Comparison of ENCODE assay signal across 9 mouse cellular contexts in genomic region chr2:114784191-114784590, GRCm38 (mm10).
DNase-seq lines count a peak whose midpoint lies in the region; ATAC-seq and TF ChIP-seq lines count a peak whose summit lies in the region.
"Had no signal": no experiment of that assay in that cellular context is flagged by ENCODE, and none has a peak within 500 bp of the region (broad histone marks: within the 10 kb centered on the region; RNA-seq: fewer than 3 reads in every experiment).

No protein-coding gene starts in this region.

- 0 out of 2 replicates have a peak, but pooled peaks have one; percentile 39 for ATAC-seq in heart, embryonic 12.5 days (ENCODE audit: insufficient number of reproducible peaks, low FRiP score)
- peak; percentile 87 for ATAC-seq in hindbrain, embryonic 16.5 days
- no peak for ATAC-seq in CD4-positive, CD25-positive, alpha-beta regulatory T cell, adult 4 months

- H3K4me2 ChIP-seq in heart, embryonic 12.5 days, result no peak overlapping the region
- H3K4me2 ChIP-seq in hindbrain, embryonic 16.5 days (ENCODE audit: low read length), result no peak overlapping the region

- H3K4me3 ChIP-seq in heart, embryonic 12.5 days, result no peak overlapping the region
- no peak overlapping the region for H3K4me3 ChIP-seq in heart, adult 2 months
- H3K4me3 ChIP-seq in hindbrain, embryonic 16.5 days (ENCODE audit: low read length), result no peak overlapping the region

- no peak overlapping the region for H3K9ac ChIP-seq in heart, embryonic 12.5 days
- H3K9ac ChIP-seq in heart, adult 2 months (ENCODE audit: low read depth, low read length), result no peak overlapping the region
- no peak overlapping the region for H3K9ac ChIP-seq in hindbrain, embryonic 16.5 days (ENCODE audit: low read depth, low read length)

- H3K79me2 ChIP-seq in heart, adult 2 months (replicated peaks; ENCODE audit: control insufficient read depth, insufficient read depth, low read length), result no peaks in the 10 kb centered on the region

- no peak for DNase-seq in heart, adult 2 months
- peak; percentile 31 to 32 for DNase-seq in right cerebral cortex, postnatal 10 days (ENCODE audit: low spot score in 2 of 2)
- DNase-seq in right cerebral cortex, adult 2 months (ENCODE audit: low spot score in 2 of 2), result no peak
- DNase-seq in lung, adult 18-20 months, result no peak
- DNase-seq: kidney, postnatal 14 days; lung, postnatal 4 days had no signal

- no peak for TF ChIP-seq POLR2A in heart, adult 2 months (IDR thresholded peaks at IDR 0.05; ENCODE audit: insufficient read depth, low read depth, low read length)

- H3K9me3 ChIP-seq in heart, embryonic 12.5 days (replicated peaks), result no peaks in the 10 kb centered on the region
- H3K9me3 ChIP-seq in hindbrain, embryonic 16.5 days (ENCODE audit: control insufficient read depth, low read length), result no peaks in the 10 kb centered on the region

- H3K27ac ChIP-seq in heart, embryonic 12.5 days (ENCODE audit: poor library complexity, severe bottlenecking), result peak overlapping the region; percentile 3
- no peak overlapping the region for H3K27ac ChIP-seq in heart, adult 2 months
- peak overlapping the region; percentile 49; the same call in 1 of the 2 replicates for H3K27ac ChIP-seq in hindbrain, embryonic 16.5 days (ENCODE audit: low read depth, low read length)

- no peaks in the 10 kb centered on the region for H3K36me3 ChIP-seq in heart, embryonic 12.5 days
- H3K36me3 ChIP-seq in heart, adult 2 months (ENCODE audit: control insufficient read depth, insufficient read depth, low read length), result no peaks in the 10 kb centered on the region
- no peaks in the 10 kb centered on the region for H3K36me3 ChIP-seq in hindbrain, embryonic 16.5 days (ENCODE audit: control insufficient read depth, insufficient read depth, low read length)

- no peak for TF ChIP-seq CTCF in heart, adult 2 months (IDR thresholded peaks at IDR 0.05)

- intact Hi-C loops in heart, adult 2 months (cut with DNase I), result no loop called here

- TF ChIP-seq EP300 in heart, adult 2 months (IDR thresholded peaks at IDR 0.05; ENCODE audit: insufficient read depth, low read depth, low read length), result no peak

- peaks cover 4% of the 10 kb centered on the region; the same call in 1 of the 2 replicates for H3K4me1 ChIP-seq in heart, embryonic 12.5 days (replicated peaks)
- H3K4me1 ChIP-seq in heart, adult 2 months (ENCODE audit: control insufficient read depth, insufficient read depth, low read length), result peaks cover 4% of the 10 kb centered on the region
- no peaks in the 10 kb centered on the region; the same call in 1 of the 2 replicates for H3K4me1 ChIP-seq in hindbrain, embryonic 16.5 days (ENCODE audit: control insufficient read depth, insufficient read depth, low read depth, low read length)

- no peaks in the 10 kb centered on the region for H3K27me3 ChIP-seq in heart, embryonic 12.5 days (replicated peaks)
- H3K27me3 ChIP-seq in heart, adult 2 months (ENCODE audit: control insufficient read depth, insufficient read depth, low read length), result 0 out of 2 replicates have a peak, but pooled peaks cover 2% of the 10 kb centered on the region
- H3K27me3 ChIP-seq in hindbrain, embryonic 16.5 days (replicated peaks; ENCODE audit: control insufficient read depth, insufficient read depth, low read length), result no peaks in the 10 kb centered on the region

Comparison
In these comparisons a context has a peak if more than half of its experiments do, and no peak if none do; other contexts are left out.
1. DNase-seq: peak in right cerebral cortex, postnatal 10 days (2 of 2); none in heart, adult 2 months (0 of 2), right cerebral cortex, adult 2 months (0 of 2) and lung, adult 18-20 months (0 of 2).